In genomic region chr14:11551892-11552291, GRCm38 (mm10) we compare ENCODE assay signal across 9 mouse cellular contexts. TPM values are rescaled to one million over a fixed set of nuclear protein-coding genes. Genes with fewer than 3 reads are reported as not detected.
DNase-seq lines count a peak whose midpoint lies in the region; ATAC-seq and TF ChIP-seq lines count a peak whose summit lies in the region.
"Had no signal": no experiment of that assay in that cellular context is flagged by ENCODE, and none has a peak within 500 bp of the region (broad histone marks: within the 10 kb centered on the region; RNA-seq: fewer than 3 reads in every experiment).

No protein-coding gene starts in this region.

- no peak overlapping the region for H3K27ac ChIP-seq in liver, embryonic 11.5 days (ENCODE audit: low read depth, low read length)
- no peak overlapping the region for H3K27ac ChIP-seq in heart, embryonic 15.5 days
- peak overlapping the region; percentile 34; the same call in 1 of the 2 replicates for H3K27ac ChIP-seq in liver, postnatal 0 days (ENCODE audit: low read depth)
- H3K27ac ChIP-seq in stomach, embryonic 16.5 days (ENCODE audit: low read length), result no peak overlapping the region

- TF ChIP-seq EP300 in liver, postnatal 0 days (IDR thresholded peaks at IDR 0.05; ENCODE audit: low read depth), result no peak

- H3K9ac ChIP-seq in liver, embryonic 11.5 days (ENCODE audit: low read depth, low read length), result no peak overlapping the region
- H3K9ac ChIP-seq in heart, embryonic 15.5 days, result no peak overlapping the region
- no peak overlapping the region for H3K9ac ChIP-seq in liver, postnatal 0 days (replicated peaks)
- no peak overlapping the region for H3K9ac ChIP-seq in stomach, embryonic 16.5 days (ENCODE audit: low read length)

- peaks cover 51% of the 10 kb centered on the region for H3K27me3 ChIP-seq in liver, embryonic 11.5 days (replicated peaks; ENCODE audit: control insufficient read depth, insufficient read depth, low read length)
- no peaks in the 10 kb centered on the region for H3K27me3 ChIP-seq in heart, embryonic 15.5 days
- H3K27me3 ChIP-seq in liver, postnatal 0 days (ENCODE audit: insufficient read depth, low read length), result peaks cover 30% of the 10 kb centered on the region
- H3K27me3 ChIP-seq in stomach, embryonic 16.5 days (ENCODE audit: control insufficient read depth, insufficient read depth, low read length), result no peaks in the 10 kb centered on the region

- no peaks in the 10 kb centered on the region for H3K36me3 ChIP-seq in liver, embryonic 11.5 days (ENCODE audit: control insufficient read depth, insufficient read depth, low read length)
- no peaks in the 10 kb centered on the region for H3K36me3 ChIP-seq in heart, embryonic 15.5 days
- H3K36me3 ChIP-seq in liver, postnatal 0 days (replicated peaks; ENCODE audit: insufficient read depth, low read length), result no peaks in the 10 kb centered on the region
- no peaks in the 10 kb centered on the region for H3K36me3 ChIP-seq in stomach, embryonic 16.5 days (ENCODE audit: control insufficient read depth, insufficient read depth, low read length)

- peak overlapping the region; percentile 81 for H3K4me2 ChIP-seq in liver, embryonic 11.5 days
- peak overlapping the region; percentile 90 for H3K4me2 ChIP-seq in heart, embryonic 15.5 days
- H3K4me2 ChIP-seq in liver, postnatal 0 days (ENCODE audit: low read depth, low read length), result peak overlapping the region; percentile 85
- H3K4me2 ChIP-seq in stomach, embryonic 16.5 days (ENCODE audit: low read depth, low read length), result peak overlapping the region; percentile 92

- no peak for DNase-seq in liver, embryonic 11.5 days (ENCODE audit: low spot score)
- DNase-seq in liver, result no peak
- DNase-seq in liver, postnatal 0 days, result no peak
- DNase-seq in urinary bladder, postnatal 36 days (ENCODE audit: low spot score in 2 of 2), result no peak
- no peak for DNase-seq in adrenal gland, postnatal 36 days
- no peak for DNase-seq in gastrocnemius, postnatal 36 days

- 17% methylated on average over 11 of the region's 11 CpGs for WGBS in liver, embryonic 11.5 days
- 17% methylated on average over 11 of the region's 11 CpGs for WGBS in heart, embryonic 15.5 days
- WGBS in liver, postnatal 0 days (ENCODE audit: insufficient replicate concordance), result 9% methylated on average over 11 of the region's 11 CpGs
- WGBS in stomach, embryonic 16.5 days, result 21% methylated on average over 11 of the region's 11 CpGs

- intact Hi-C loops in gastrocnemius, postnatal 36 days (cut with DNase I), result loop anchor here (5.0 to 10.0 kb wide), 3 partner anchors 253 to 590 kb away; no protein-coding TSS in a partner anchor

- peak overlapping the region; percentile 67; the same call in 1 of the 2 replicates for H3K4me3 ChIP-seq in liver, embryonic 11.5 days (ENCODE audit: low read depth, low read length)
- peak overlapping the region; percentile 89 for H3K4me3 ChIP-seq in heart, embryonic 15.5 days
- peak overlapping the region; percentile 60 for H3K4me3 ChIP-seq in liver, postnatal 0 days (ENCODE audit: low read depth, low read length)
- peak overlapping the region; percentile 79 for H3K4me3 ChIP-seq in stomach, embryonic 16.5 days (replicated peaks; ENCODE audit: low read length)

- no peak for TF ChIP-seq CTCF in liver, postnatal 0 days (IDR thresholded peaks at IDR 0.05; ENCODE audit: low read depth)

- no peak for ATAC-seq in liver, embryonic 11.5 days (replicated peaks; ENCODE audit: low FRiP score)
- ATAC-seq in heart, embryonic 15.5 days (replicated peaks; ENCODE audit: insufficient number of reproducible peaks, insufficient read depth, low FRiP score, low read depth), result no peak
- ATAC-seq in liver, postnatal 0 days, result no peak
- ATAC-seq in stomach, embryonic 16.5 days (ENCODE audit: insufficient read depth, low FRiP score), result no peak

- H3K4me1 ChIP-seq in liver, embryonic 11.5 days (replicated peaks; ENCODE audit: control insufficient read depth, insufficient read depth, low read length), result no peaks in the 10 kb centered on the region; the same call in 1 of the 2 replicates
- peaks cover 15% of the 10 kb centered on the region for H3K4me1 ChIP-seq in heart, embryonic 15.5 days (replicated peaks)
- peaks cover 5% of the 10 kb centered on the region; the same call in 1 of the 2 replicates for H3K4me1 ChIP-seq in liver, postnatal 0 days (ENCODE audit: insufficient read depth)
- H3K4me1 ChIP-seq in stomach, embryonic 16.5 days (ENCODE audit: control insufficient read depth, insufficient read depth, low read length), result peaks cover 9% of the 10 kb centered on the region; the same call in 1 of the 2 replicates

- no peaks in the 10 kb centered on the region for H3K9me3 ChIP-seq in liver, embryonic 11.5 days (ENCODE audit: control insufficient read depth, low read length)
- no peaks in the 10 kb centered on the region for H3K9me3 ChIP-seq in heart, embryonic 15.5 days (replicated peaks)
- no peaks in the 10 kb centered on the region for H3K9me3 ChIP-seq in liver, postnatal 0 days (ENCODE audit: low read length)
- H3K9me3 ChIP-seq in stomach, embryonic 16.5 days (replicated peaks; ENCODE audit: control insufficient read depth, low read length), result no peaks in the 10 kb centered on the region

RNA-seq across cellular contexts. Expression of gene Ptprg, which starts 1.4 kb away (rescaled TPM):
- 8.6 and 10.0 TPM in 2 replicates for polyA plus RNA-seq in liver, embryonic 11.5 days (2014; fragmentation: Nextera tagmentation; extraction: Ambion mirVana)
- polyA plus RNA-seq in heart, embryonic 15.5 days (2015; fragmentation: Nextera tagmentation; extraction: Ambion mirVana), result 16.4 and 17.3 TPM in 2 replicates
- polyA plus RNA-seq in liver, postnatal 0 days (2015; fragmentation: Nextera tagmentation; extraction: Ambion mirVana), result 1.7 and 2.7 TPM in 2 replicates
- 20.0 and 20.8 TPM in 2 replicates for polyA plus RNA-seq in stomach, embryonic 16.5 days (2015; fragmentation: Nextera tagmentation; extraction: Ambion mirVana)
- total RNA-seq in adrenal gland, postnatal 36 days (2021), result 100 to 1,000 TPM; 103 to 108 TPM
- total RNA-seq in gastrocnemius, postnatal 36 days (2021), result 10 to 100 TPM; 25.4 to 26.2 TPM
- total RNA-seq: granulocyte monocyte progenitor cell, adult 5-6 weeks had no signal
